Mouse (Mus musculus): Measurements from ENCODE around the gene Rcc2. TPM values are rescaled to one million over a fixed set of nuclear protein-coding genes. Genes with fewer than 3 reads are reported as not detected.
A peak's percentile ranks its signal among the peaks of the same experiment; 100 is the strongest.

The Rcc2 gene
- polyA plus RNA-seq, 1 experiment: 49.6 TPM

DNA sequence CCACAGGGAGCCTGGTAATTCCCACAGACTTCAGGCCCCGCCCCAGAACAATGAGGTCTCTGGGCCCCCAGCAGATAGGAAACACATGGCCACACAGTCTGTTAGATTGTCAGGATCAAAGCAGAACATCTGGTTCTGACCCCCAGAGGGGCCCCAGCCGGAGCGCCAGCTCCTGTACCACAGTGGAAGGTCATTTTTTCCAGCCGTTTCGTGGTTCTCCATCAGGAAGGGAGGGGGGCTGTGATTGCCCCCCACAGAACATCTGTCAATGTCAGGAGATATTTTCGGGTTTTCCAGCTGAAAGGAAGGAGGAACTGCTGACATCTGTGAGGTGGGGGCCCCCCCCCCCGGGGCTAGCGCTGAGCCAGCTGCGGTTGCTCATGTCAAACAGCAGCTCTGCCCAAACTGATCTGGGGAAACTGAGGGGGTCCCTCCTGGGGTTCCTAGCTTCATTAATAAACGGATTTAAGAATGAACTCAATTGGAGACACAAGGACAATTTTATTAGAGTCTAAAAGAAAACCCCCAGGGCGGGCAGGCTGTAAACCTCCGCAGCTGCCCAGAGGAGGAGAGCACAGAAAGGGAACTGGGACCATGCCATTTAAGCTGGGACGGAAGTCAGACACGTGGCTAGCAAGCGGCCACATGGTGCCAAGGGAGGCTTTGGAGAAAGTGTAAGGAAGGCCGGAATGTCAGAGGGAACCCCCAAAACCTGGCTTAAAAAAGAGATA, 16.0 kb upstream of the Rcc2 start:
- Histone ChIP-seq H3K4me3 (replicated peaks; ENCODE audit: extremely low read depth, low read depth, low read length) (no peak overlapping the region), H3K4me1 (ENCODE audit: control insufficient read depth, insufficient read depth, low read length) (peaks cover 3% of the 10 kb centered on the region; the same call in 1 of the 2 replicates)
- TF ChIP-seq POLR2A (IDR thresholded peaks at IDR 0.05; ENCODE audit: borderline replicate concordance, extremely low read depth, low read depth, low read length) (no peak), CTCF (IDR thresholded peaks at IDR 0.05; ENCODE audit: insufficient read depth, low read length) (no peak)
- DNase-seq: peak; percentile 20
- 7% methylated on average over 16 of the region's 16 CpGs for WGBS

DNA sequence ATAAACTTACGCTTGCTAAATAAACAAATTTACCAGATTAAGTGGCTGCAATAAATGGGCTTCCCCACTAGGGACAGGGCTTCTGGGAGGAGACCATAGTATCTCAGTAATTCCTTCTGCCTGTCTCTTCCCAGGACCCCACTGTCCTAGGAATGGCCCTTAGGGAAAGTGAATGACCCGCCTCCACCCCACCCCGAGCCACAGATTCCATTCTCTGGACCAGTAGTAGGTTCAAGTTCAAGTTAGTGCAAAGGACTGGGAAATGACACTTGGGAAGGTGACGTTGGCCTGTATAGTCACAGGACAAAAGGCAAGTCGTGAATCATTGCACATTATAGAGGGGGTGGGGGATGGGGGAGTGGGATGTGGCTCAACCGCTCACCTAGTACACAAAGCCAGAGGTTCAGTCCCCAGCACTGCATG, 15.4 kb upstream of the Rcc2 start:
- 32% methylated on average over 6 of the region's 6 CpGs for WGBS
- DNase-seq: no peak
- no peak for TF ChIP-seq POLR2A (IDR thresholded peaks at IDR 0.05; ENCODE audit: borderline replicate concordance, extremely low read depth, low read depth, low read length)
- TF ChIP-seq CTCF (IDR thresholded peaks at IDR 0.05; ENCODE audit: insufficient read depth, low read length): no peak
- Histone ChIP-seq H3K4me1 (ENCODE audit: control insufficient read depth, insufficient read depth, low read length) (no peaks in the 10 kb centered on the region), H3K4me3 (replicated peaks; ENCODE audit: extremely low read depth, low read depth, low read length) (no peak overlapping the region)

DNA sequence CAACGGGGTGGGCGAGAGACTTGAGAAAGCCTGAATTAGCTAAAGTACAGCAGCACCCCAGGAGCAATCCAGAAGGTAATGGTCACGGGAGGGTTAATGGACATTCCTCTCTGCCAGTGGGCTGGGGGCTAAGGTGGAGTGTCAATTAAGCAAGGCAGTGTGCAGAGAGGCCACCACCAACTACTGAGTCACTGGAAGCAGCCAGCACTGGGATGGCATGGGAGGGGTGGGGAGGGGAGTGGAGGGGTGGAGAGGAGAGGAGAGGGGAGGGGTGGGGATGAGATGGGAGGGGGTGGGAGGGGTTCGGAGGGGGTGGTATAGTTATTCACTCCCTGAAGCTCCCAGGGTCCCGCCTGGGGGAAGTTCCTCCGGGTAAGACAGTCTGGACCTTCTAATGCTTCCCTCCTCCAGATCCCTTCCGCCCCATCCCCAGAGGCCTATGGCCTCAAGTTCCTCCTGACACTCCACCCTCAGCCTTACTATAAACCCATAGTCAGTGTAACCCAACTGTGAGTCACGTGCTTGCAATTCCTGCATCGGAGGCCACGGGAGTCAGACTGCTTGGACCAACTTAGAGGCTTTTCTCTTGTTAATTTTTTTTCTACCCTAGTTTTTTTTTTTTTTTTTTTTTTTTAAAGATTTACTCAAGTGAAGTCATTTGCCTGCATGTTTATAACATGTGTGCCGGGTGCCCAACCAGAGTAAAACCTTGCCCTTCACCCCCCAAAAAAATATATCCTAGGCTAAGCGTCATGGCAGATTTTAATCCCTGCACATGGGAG, 12.1 kb upstream of the Rcc2 start:
- H3K4me1 ChIP-seq (ENCODE audit: control insufficient read depth, insufficient read depth, low read length): no peaks in the 10 kb centered on the region
- DNase-seq: no peak
- 62% methylated on average over 12 of the region's 12 CpGs for WGBS
- no peak for TF ChIP-seq POLR2A (IDR thresholded peaks at IDR 0.05; ENCODE audit: borderline replicate concordance, extremely low read depth, low read depth, low read length)
- no peak for TF ChIP-seq CTCF (IDR thresholded peaks at IDR 0.05; ENCODE audit: insufficient read depth, low read length)
- no peak overlapping the region for H3K4me3 ChIP-seq (replicated peaks; ENCODE audit: extremely low read depth, low read depth, low read length)

DNA sequence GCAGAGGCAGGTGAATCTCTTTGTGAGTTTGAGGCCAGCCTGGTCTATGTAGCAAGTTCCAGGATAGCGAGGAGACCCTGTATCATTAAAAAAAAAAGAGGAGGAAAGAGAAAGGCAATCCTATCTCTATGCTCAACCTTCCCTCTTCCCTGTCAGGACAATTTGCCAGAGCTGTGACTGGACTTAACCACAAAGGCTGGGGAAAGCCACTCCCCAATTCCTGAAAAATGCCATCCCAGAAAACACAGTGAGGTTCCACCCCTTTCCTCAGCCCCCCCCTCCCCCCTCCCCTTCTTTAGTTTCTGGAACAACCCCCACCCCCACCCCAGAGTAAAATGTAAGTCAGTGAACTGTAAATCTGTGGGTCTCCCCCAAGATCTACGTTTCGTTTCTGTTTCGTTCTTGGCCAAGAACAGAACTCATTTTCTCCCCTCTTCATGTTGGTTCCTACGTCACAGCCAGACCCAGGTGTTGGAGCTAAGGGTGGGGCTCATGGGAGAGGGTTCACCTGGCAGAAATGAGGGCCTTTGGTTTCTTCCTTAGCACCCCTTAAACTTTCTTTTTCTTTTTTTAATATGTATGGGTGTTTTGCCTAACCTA, 11.4 kb upstream of the Rcc2 start:
- Histone ChIP-seq H3K4me1 (ENCODE audit: control insufficient read depth, insufficient read depth, low read length) (no peaks in the 10 kb centered on the region), H3K4me3 (replicated peaks; ENCODE audit: extremely low read depth, low read depth, low read length) (no peak overlapping the region)
- 78% methylated on average over 5 of the region's 5 CpGs for WGBS
- no peak for DNase-seq
- TF ChIP-seq CTCF (IDR thresholded peaks at IDR 0.05; ENCODE audit: insufficient read depth, low read length): no peak
- TF ChIP-seq POLR2A (IDR thresholded peaks at IDR 0.05; ENCODE audit: borderline replicate concordance, extremely low read depth, low read depth, low read length): no peak

DNA sequence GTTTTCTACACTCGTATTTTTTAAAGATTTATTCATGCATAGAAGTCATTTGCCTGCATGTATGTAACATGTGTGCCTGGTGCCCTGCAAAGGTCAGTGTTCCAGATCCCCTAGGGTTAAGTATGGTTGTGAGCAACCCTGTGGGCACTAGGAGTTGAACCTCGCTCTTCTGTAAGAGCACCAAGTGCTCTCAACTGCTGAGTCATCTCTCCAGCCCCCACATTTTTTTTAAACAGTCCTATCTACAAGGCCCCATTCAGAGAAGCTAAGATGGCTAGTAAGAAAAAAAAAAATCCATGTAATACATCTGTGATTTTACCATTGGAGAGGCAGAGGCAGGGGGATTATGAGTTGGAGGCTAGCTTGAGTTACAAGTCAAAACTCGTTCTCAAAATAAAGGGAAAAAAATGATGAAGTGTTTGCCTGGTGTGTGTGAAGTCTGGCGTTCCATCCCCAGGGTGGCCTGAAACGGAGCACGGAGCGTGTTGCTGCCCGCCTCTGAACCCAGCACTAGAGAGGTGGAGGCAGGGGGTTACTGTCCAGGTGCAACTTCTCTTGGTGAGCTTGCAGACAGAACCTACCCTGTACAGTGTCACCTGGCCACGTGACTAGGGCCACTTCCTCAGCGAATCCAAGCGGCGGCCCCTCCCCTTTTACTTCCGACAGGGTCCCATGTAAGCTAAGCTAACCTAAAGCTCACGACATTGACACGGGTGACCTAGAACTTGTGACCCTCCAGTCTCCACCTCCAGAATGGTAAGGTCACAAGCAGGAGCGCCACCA, 10.3 kb upstream of the Rcc2 start:
- DNase-seq: no peak
- Histone ChIP-seq H3K4me1 (ENCODE audit: control insufficient read depth, insufficient read depth, low read length) (no peaks in the 10 kb centered on the region), H3K4me3 (replicated peaks; ENCODE audit: extremely low read depth, low read depth, low read length) (no peak overlapping the region)
- 55% methylated on average over 16 of the region's 16 CpGs for WGBS
- TF ChIP-seq CTCF (IDR thresholded peaks at IDR 0.05; ENCODE audit: insufficient read depth, low read length) (no peak), POLR2A (IDR thresholded peaks at IDR 0.05; ENCODE audit: borderline replicate concordance, extremely low read depth, low read depth, low read length) (no peak)

DNA sequence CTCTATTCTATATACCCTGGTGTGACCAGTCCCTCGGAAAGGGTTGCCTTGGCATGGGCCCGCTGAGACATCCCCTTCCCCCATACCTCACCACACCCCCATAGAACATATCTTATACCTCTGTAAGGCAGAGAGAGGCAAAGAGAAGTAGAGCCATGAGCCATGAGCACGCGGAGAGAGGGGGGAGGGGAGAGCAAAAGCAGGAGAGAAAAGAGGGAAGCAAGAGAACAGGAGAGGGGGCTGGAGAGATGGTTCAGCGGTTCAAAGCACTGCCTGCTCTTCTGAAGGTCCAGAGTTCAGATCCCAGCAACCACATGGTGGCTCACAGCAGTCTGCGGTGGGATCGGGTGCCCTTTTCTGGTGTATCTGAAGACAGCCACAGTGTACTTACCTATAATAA, 8.9 kb upstream of the Rcc2 start:
- 72% methylated on average over 7 of the region's 7 CpGs for WGBS
- TF ChIP-seq CTCF (IDR thresholded peaks at IDR 0.05; ENCODE audit: insufficient read depth, low read length): no peak
- TF ChIP-seq POLR2A (IDR thresholded peaks at IDR 0.05; ENCODE audit: borderline replicate concordance, extremely low read depth, low read depth, low read length): no peak

DNA sequence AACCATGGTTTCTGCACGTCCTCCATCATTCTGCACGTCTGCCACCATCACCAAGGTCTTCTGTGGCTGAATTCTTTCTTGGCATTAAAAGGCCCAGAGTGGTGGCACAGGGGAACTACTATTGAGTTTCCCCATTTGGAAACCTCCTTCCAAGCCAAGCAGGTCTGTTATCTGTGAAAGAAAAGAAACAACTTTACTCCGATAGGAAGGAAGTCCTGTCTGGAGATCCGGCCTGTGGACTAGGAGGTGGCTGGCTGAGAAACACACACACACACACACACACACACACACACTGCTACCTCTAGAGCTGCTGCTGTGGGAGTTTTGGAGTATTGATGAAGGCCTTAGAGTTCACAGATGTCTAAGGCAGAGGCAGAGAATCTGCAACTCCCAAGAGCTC, 6.8 kb upstream of the Rcc2 start:
- no peak for DNase-seq
- no peaks in the 10 kb centered on the region for H3K4me1 ChIP-seq (ENCODE audit: control insufficient read depth, insufficient read depth, low read length)
- no peak for TF ChIP-seq POLR2A (IDR thresholded peaks at IDR 0.05; ENCODE audit: borderline replicate concordance, extremely low read depth, low read depth, low read length)
- no peak for TF ChIP-seq CTCF (IDR thresholded peaks at IDR 0.05; ENCODE audit: insufficient read depth, low read length)
- H3K4me3 ChIP-seq (replicated peaks; ENCODE audit: extremely low read depth, low read depth, low read length): no peak overlapping the region
- whole genome bisulfite sequencing: 41% methylated on average over 4 of the region's 4 CpGs

More for the DNA sequence above, 8.9 kb upstream of the Rcc2 start:
- H3K4me1 ChIP-seq (ENCODE audit: control insufficient read depth, insufficient read depth, low read length): no peaks in the 10 kb centered on the region
- no peak for DNase-seq
- no peak overlapping the region for H3K4me3 ChIP-seq (replicated peaks; ENCODE audit: extremely low read depth, low read depth, low read length)

DNA sequence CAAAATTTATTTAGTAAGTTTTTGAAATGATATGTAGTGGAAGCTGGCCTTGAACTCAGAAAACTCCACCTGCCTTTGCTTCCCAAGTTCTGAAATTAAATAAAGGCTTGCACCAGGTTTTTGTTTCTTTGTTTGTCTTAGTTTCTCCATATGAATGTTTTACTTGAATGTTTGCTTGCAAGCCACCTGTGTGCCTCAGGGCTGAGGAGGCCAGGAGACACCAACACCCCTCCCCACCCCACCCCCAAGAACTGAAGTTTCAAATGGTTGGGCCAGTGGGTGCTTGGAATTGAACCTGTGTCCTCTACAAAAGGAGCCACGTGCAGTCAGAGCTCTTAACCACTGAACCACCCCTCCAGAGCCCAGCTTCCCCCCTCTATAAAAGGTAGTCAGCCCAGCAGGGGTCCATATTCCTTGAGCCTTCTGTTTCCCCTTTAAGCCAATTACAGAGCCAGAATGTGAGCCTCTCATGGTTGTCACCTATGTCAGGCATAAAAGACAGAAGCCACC, 5.7 kb upstream of the Rcc2 start:
- 82% methylated on average over 1 of the region's 1 CpGs for WGBS
- TF ChIP-seq CTCF (IDR thresholded peaks at IDR 0.05; ENCODE audit: insufficient read depth, low read length) (no peak), POLR2A (IDR thresholded peaks at IDR 0.05; ENCODE audit: borderline replicate concordance, extremely low read depth, low read depth, low read length) (no peak)
- 0 out of 2 replicates have a peak, but pooled peaks cover 4% of the 10 kb centered on the region for H3K4me1 ChIP-seq (ENCODE audit: control insufficient read depth, insufficient read depth, low read length)
- DNase-seq: no peak
- H3K4me3 ChIP-seq (replicated peaks; ENCODE audit: extremely low read depth, low read depth, low read length): no peak overlapping the region

DNA sequence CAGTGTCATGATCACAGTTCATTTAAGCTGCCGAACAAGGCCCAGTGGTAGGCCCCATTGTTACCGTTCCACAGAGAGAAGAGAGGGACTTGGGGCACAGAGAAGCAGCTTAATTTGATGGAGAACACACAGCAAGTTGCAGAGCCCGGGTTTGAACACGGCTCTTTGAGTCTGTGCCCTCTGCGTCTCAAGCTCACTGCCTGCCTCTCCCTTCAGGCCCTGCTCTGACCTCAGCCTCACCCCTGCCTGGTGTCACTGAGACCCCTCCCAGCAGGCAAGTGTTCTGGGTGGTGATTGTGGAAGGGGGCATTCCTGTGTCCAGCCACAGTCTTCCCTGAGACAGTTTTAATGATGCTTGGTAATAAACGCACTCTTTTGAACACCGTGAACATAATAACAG, 5.2 kb upstream of the Rcc2 start:
- 81% methylated on average over 7 of the region's 7 CpGs for WGBS
- TF ChIP-seq CTCF (IDR thresholded peaks at IDR 0.05; ENCODE audit: insufficient read depth, low read length) (no peak), POLR2A (IDR thresholded peaks at IDR 0.05; ENCODE audit: borderline replicate concordance, extremely low read depth, low read depth, low read length) (no peak)
- Histone ChIP-seq H3K4me3 (replicated peaks; ENCODE audit: extremely low read depth, low read depth, low read length) (no peak overlapping the region), H3K4me1 (ENCODE audit: control insufficient read depth, insufficient read depth, low read length) (0 out of 2 replicates have a peak, but pooled peaks cover 4% of the 10 kb centered on the region)
- DNase-seq: no peak
